Mouse (Mus musculus): ENCODE results near the gene Nubpl.
A peak's percentile ranks its signal among the peaks of the same experiment; 100 is the strongest.
"Not testable (repeated sequence)": the region's sequence is repeated elsewhere in the genome, so short reads cannot be mapped to it uniquely, and the experiment has no call there.

The Nubpl gene

DNA sequence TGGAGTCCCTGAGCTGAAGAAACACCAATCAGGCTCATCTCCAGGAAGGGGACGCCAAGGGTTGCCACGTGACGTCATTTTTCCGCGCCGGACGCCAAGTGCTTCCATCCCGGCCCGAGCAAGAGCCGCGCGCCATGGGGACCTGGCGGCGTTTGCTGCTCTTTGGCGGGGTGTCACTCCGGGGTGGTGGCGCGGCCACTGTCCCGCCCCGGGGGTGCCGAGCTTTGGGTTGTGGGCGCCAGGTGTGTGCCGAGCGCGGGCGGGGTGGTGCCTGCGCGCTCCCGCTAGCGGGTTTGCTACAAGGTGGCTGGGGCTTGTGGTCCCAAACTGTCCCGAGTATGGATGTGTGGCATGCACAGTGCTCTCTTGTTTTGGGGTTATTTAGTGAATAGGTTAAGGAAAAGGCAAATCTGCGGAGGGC, at the start of gene Nubpl:
Gene Nubpl (plus strand): TSS at position 88 of the 421 bp plus-strand sequence.
- DNase-seq (ENCODE audit: extremely low spot score, low spot score), result peak; percentile 98

DNA sequence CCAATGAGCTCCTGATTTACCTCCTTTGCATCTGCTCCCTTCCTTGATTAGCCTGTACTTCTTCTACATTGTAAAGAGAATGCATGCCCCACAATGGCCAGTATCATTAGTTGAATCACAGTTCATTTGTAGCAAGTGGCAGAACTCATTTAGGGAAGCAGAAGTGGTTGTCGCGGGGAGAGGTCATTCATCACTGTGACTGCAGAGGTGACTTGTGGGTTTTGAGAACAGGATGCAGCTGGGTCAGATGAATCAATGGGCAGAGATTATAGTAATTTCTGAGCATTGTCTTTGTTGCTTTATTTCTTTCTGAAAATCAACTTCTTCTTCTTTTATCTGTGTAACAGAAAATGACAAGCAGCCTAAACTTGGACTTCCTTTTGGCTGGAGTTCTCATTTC, 48.2 kb upstream of the Nubpl start:
- no peak for DNase-seq (ENCODE audit: extremely low spot score, low spot score)

DNA sequence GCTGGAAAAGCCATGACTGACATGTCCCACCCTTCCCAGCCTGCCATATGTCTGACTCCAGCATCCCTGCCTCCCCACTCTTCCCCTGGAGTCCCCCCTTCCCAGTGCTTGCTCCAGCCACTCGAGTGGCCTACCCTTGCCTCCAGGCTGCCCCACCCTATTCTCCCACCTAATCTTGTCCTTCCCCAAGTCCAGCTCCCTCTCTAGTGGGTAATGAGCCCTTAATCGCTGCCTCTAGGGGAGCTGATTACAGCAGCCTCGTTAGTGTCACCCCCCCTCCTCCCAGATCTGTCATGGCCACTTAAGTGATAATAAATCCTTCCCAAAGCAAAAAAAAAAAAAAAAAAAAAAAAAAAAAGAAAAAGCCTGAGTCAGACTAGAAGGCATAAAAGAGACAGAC, 18.2 kb upstream of the Nubpl start:
- DNase-seq (ENCODE audit: extremely low spot score, low spot score), result not testable (repeated sequence)

DNA sequence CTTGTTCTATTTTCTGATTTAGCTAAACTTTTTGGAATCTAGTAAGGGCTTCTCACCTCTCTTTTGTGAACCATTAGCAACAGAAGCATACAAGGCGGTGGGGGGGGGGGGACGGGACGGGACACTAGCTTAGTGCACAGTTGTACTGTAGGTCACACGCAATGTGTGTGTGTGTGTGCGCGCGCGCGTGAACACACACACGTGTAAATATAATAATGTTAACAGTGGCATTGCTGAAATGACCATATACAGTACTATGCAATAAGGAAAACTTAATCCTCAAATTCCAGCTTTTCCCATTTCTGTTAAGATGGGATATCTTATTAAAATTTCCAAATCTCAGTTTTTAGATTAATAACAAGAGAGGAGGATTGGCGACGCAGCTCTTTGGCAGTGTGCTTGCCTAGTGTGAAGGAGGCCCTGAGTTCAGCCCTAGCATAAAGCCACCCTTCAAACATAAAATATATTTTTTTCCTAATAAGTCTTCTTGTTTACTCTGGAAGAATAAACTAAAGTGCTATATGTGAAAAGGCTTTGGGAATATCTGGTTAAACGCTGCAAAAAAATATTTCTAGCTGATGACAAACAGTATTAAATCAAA, 388 bp upstream of the Nubpl start:
- no peak for DNase-seq (ENCODE audit: extremely low spot score, low spot score)

DNA sequence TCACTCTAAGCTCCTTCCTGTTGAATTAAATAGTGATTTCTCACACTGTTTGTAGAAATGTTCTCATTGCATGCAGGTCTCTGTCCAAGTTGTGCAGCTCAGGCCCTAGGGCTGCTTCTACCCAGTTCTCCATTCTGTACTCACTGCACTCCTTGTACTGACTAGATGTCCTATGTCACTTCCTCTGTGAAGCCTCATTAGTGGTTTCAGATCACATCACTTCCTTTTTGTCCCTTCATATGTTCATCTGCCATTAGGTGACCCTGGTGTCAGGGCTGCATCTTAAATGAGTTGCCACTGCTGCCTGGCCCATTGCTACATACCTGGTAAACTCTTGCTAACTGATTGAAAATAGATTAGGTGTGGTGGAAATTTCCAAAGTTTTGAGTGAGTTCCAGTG, 22.7 kb downstream of the Nubpl start:
- DNase-seq (ENCODE audit: extremely low spot score, low spot score), result no peak

DNA sequence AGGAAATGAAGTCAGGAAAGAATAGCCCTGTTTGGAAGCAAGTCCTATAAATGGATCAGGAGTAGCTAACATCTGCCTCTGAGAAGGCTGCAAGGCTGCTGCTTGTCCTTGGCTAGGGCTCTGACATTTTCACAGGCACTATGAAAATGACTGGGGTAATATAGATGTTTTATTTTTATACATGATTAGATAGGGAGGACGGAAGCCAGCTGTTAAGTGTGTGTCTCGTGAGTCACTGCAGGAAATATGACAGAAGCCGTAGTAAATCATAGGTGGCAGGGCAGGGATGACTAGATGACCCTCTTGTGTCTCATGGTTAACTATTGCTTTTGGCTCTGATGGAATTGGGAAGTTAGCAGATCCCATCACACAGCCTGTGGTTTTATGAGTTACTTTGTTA, 28.9 kb downstream of the Nubpl start:
- DNase-seq (ENCODE audit: extremely low spot score, low spot score), result no peak

DNA sequence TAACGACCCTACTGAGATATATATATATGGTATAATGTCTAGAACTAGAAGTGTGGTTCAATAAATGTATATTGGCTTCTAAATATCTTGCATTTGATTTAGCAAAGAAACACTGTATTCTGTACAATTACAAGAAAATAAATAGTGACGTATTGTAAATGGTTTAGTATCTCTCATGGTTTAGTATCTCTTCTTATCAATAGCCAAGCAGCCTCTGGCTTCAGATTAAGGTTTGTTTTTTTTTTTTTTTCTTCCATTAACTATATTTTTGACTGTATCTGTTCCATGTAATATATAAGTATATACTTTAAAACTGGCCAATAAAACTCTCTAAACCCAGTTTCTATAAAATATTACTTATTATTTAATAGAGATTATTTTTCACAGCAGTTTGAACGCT, 31.5 kb downstream of the Nubpl start:
- no peak for DNase-seq (ENCODE audit: extremely low spot score, low spot score)

DNA sequence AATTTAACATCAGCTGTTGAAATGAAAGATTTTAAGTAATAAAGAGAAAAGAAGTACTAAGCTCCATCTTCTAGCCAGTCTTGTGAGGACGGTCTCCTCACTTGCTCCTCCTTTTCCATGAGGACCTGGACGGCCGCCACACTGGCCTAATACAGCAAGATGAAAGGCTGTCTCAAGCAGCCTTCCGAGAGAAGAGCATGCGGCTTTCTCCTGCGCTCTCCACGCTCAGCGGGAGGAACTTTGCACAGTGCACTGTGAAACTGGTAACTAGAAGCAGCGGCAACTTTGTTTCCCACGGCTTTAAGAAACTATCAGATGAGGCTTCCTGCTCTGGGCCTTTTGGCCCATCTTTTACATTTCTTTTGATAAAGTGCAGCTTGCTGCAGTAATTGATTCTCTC, 34.7 kb downstream of the Nubpl start:
- peak; percentile 44 for DNase-seq (ENCODE audit: extremely low spot score, low spot score)

DNA sequence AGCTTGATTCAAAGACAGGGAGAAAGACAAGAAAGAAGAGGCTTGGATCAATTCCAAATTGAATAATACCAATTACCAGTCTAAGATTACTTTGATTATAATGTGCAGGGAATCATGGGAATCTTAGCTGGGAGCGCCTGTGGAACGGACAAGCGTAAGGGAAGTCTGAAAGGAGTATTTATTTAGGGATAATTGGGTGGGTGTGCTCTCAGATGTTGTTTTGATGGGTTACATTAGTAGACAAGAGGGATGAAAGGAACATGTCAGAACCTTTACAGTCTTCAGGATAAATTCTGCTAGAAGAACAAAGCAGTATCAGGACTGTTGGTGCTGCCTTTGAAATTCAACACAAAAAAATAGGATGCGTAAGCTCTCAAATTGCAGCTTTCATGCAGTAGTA, 40.8 kb downstream of the Nubpl start:
- no peak for DNase-seq (ENCODE audit: extremely low spot score, low spot score)

DNA sequence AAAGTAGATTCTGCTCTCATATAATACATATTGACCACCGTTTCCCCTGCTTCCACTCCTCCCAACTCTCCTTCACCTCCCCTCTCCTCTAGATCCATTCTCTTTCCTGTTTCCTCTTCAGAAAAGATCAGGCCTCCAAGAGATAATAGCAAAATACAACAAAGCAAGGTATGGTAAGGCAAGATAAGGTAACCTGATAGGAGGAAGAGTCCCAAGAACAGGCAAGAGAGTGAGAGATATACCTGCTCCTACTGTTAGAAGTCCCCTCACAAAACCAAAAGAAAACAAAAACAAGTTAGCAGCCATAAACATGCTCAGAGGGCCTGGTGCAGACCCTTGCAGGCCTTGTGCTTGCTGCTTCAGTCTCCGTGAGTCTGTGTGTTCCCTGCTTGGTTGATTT, 49.1 kb downstream of the Nubpl start:
- no peak for DNase-seq (ENCODE audit: extremely low spot score, low spot score)

DNA sequence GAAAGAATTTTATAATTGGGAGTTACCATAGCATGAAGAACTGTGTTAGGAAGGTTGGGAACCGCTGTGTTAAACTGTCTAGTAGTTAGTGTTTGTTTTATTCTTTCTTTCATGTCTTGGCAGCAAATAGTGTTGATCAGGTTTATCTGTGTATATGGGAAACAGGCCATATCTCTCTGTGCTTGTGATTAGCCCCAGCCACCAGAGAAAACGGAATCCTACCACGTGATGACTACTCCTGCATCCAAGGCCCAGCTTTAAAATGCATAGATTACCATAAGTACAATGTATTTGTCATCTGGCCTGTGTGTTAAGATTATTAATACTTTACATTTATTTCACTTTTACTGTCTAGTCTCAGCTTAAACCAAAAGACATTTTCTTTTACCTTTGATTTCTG, 51.9 kb downstream of the Nubpl start:
- DNase-seq (ENCODE audit: extremely low spot score, low spot score), result no peak

DNA sequence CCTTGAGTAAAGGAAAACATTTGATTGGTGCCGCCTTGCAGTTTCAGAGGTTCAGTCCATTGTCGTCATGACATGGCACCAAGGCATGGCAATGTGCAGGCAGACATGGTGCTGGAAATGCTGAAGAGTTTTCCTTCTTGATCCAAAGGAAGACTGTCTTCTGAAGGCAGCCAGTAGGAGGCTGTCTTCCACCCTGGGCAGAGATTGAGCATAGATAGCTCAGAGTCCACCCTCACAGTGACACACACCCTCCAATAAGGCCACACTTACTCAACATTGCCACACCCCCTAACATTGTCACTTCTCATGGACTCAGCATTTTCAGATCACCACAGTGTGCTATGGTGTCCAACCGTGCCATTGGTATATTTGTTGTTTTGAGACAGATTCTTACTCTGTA, 54.5 kb downstream of the Nubpl start:
- DNase-seq (ENCODE audit: extremely low spot score, low spot score), result no peak

DNA sequence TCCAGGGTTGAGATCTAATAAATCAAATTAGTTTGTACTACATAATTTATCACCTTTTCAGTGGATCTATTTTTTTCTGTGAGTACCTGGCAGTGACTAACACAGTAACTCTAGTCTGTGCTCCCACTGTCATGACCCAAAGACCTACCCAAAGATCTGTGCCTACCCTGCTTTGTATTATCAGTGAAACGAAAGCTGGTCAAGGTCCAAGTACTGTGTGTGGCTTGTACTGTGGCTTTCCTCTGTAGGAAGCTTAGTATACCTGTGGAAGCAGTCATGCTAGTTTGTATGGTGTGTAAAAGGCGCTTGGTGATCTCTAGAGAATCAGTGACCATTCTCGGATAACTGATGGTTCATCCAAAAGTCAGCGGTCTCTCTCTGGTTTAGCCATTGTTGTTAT, 57.4 kb downstream of the Nubpl start:
- no peak for DNase-seq (ENCODE audit: extremely low spot score, low spot score)

DNA sequence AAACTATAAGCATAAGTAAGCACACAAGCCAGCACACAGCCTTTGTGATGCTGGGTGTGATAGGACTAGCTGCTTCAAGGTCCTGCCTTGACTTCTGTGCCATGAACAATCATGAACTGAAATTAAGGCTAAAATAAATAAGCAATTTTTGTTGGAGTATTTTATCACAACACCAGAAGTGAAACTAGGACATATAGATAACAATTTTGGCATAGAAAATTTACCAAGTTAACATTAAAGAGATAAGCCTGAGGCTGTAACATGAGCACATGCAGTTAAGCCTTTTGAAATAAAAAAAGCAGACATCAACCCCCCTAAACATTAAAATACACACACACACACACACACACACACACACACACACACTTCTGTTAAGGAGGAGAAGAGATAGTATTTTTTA, 66.9 kb downstream of the Nubpl start:
- no peak for DNase-seq (ENCODE audit: extremely low spot score, low spot score)

DNA sequence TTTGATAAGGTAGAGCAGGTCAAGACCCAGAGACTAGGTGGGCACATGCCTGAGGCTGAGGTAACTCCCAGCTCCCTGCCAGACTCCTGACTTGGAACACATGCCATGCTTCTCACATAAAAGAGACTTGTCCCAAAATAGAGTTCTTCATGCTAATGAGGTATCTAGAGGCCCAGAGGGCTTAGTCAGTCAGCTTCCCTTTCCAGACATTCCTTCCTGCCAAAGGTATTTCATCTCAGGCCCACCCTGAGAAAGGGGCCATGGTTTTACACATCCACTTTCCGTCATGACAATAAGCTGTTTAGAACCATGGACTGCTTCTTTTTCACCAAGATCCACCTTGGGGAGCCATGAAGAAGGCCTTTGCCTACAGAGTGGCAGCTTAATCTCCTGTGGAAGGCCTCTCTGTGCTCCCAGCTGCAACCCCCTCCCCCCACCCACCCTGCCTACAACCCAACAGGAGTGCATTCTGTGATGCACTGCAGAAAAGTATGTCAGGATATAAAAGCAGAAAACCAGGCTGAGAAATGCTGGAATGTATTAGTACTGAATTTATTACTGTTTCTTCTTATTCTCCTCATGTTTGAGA, 88.8 kb downstream of the Nubpl start:
- DNase-seq (ENCODE audit: extremely low spot score, low spot score), result no peak

DNA sequence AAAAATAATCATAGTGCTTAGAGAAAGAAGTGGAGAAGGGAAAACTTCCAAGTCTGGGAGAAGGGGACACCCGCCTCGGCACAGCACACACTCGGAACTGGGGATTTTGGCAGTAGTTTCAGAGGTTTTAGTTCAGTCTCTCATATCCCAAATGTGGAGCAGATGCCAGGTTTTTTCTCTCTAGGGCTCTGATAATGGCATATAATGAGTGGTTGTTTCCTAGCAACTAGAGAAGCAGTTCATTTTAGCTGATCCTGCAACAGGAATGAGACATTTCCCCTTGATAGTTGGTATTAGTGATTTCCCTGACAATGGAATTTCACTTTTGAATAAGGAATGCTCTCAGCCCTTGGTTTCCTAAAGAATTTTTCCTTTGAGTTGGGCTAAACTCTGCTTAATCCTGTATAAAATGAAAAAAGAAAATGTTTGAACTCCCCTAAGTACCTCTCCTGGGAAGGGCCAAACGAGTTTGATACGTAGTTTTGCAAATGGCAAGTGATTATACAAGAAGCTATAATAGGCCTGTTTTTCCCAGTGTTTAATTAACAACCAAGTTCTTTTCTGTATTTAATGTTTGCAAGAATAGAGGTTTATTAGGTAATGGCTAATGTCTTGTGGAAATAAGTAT, 89.5 kb downstream of the Nubpl start:
- DNase-seq (ENCODE audit: extremely low spot score, low spot score), result no peak

DNA sequence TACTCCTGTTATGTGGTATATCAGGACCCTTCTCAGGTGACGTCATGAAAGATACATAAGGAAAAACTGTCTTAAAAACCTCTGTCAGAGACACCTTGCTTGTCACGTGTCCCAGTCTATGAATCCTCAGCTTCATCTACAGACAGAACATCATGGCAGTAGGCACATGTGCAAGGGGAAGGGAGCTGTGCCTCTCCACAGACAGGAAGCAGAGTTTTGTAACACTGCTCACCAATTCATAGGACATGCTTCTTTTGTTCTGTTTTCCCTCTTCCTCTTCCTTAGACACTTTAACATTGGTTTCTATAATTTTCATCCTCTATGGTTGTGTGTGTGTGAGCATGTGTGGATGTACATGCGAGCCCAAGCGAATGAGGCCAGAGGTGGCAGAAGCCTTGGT, 100.9 kb downstream of the Nubpl start:
- DNase-seq (ENCODE audit: extremely low spot score, low spot score), result no peak

DNA sequence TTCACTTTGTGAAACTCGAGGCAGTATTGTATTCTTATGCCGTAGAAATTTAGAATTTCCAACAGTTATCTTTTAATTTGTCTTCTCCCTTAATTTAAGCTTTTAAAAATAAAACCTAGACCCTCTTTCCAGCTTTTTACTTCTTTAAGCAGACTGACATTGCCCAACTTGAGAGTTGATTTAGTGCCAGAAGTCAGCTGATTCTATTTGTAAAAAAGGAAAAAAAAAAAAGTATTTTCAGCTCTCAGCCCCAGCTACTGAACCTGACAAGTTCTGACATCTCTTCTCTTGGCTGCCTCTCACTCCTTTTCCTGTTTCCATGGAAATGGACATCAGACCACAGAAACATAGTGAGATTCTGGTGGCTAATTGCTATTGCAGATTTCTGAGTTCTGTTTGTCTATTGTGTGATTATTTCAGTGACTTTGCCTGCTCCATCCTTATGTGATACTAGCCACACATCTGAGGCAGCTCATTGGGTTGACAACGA, 111.6 kb downstream of the Nubpl start:
- DNase-seq (ENCODE audit: extremely low spot score, low spot score), result no peak

DNA sequence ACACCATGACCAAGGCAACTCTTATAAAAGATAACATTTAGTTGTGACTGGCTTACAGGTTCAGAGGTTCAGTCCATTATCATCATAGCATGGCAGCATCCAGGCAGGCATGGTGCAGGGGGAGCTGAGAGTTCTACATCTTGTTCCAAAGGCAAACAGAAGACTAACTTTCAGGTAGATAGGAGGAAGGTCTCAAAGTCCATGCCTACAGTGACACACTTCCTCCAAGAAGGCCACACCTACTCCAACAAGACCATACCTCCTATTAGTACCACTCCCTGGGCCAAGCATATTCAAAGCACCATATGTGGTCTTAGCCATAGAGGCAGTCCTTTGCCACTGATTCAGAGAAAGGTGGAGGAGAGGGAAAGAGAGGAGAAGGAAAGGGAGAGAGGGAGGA, 113.6 kb downstream of the Nubpl start:
- no peak for DNase-seq (ENCODE audit: extremely low spot score, low spot score)

DNA sequence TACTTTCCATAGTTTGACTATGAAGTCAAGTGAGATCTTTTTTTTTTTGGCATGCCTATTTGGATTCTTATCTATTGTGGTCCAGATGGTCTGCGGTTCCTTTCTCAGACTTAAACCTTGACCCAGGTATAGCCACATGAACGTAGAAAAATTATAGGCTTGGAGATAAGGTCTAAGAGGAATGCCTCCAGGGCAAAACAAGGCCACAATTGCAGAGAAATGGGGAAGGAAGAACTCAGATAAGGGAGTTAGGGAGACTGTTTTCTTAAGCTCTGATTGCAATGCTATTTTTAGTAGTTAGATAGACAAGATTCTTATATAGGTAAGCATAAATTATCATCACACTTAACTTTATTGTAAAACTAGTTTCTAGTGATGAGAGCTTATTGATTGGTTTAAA, 117.3 kb downstream of the Nubpl start:
- no peak for DNase-seq (ENCODE audit: extremely low spot score, low spot score)

DNA sequence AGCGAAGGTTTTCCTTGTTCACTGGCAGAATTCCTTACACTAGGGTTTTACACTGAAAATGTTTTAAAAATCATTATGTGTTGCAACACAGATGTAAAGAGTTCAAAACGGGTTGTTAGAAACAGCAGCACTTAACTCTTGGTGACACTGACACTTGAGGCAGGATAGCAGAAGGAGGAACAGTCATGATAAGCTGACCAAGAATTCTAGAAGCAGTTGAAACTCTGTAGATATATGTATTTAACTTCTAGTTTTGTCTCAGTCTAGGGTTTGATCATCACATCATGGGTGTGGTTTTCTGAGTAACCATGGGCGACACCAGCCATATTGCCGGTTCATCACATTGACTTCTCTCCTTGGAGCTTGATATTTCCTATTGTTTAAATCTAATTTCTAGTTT, 127.4 kb downstream of the Nubpl start:
- no peak for DNase-seq (ENCODE audit: extremely low spot score, low spot score)

DNA sequence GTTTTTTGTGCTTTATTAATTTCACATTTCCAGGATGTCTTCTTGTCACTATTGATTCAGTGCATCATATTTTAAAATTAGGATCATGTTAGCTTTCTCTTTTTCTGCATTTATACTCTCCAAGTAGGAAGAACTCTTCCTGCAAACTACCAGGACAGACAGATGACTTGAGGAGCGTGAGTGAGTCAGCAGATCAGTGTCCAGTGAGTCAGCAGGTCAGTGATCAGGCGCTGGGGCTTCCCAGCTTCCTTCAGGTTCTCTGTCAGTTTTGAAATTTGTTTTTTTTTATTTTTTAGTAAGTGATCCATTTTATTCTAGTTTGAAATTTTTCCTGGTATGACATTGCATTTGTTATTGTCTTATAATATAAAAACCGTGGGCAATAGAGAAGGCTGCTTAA, 131.2 kb downstream of the Nubpl start:
- DNase-seq (ENCODE audit: extremely low spot score, low spot score), result no peak

DNA sequence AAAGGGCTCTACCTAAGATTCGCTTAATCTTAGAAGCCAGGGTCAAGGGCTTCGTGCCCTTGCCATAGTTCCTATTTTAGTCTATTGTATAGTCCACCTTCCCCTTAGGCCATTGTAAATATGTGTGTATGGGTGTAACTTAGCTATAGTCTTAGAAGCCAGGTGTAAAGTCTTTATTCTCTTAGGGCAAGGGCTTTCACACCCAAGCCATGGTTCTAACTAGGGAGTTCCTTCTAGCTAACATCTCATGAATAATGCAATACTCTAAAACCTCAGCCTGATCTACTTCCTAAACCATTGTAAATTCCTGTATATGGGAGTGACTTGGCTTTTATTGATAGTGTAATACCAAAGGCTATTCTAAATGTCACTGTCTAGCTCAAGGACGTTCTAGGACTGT, 134.4 kb downstream of the Nubpl start:
- DNase-seq (ENCODE audit: extremely low spot score, low spot score), result not testable (repeated sequence)

Data from neural tube, embryonic 10.5 days (tissue).